Mouse (Mus musculus) liver, postnatal 0 days (tissue): Measurements from ENCODE around the gene Mras.

Experiments used
- CTCF ChIP-seq: sonication (generic); IDR thresholded peaks from 2 replicates; pipeline ENCODE4 v1.5.1; 2016; ENCODE audit warnings: antibody characterized with exemption, low read depth
- EP300 ChIP-seq: IDR thresholded peaks from 2 replicates; pipeline ENCODE4 v1.6.1; 2016; ENCODE audit warnings: antibody characterized with exemption, low read depth, mild to moderate bottlenecking

DNA sequence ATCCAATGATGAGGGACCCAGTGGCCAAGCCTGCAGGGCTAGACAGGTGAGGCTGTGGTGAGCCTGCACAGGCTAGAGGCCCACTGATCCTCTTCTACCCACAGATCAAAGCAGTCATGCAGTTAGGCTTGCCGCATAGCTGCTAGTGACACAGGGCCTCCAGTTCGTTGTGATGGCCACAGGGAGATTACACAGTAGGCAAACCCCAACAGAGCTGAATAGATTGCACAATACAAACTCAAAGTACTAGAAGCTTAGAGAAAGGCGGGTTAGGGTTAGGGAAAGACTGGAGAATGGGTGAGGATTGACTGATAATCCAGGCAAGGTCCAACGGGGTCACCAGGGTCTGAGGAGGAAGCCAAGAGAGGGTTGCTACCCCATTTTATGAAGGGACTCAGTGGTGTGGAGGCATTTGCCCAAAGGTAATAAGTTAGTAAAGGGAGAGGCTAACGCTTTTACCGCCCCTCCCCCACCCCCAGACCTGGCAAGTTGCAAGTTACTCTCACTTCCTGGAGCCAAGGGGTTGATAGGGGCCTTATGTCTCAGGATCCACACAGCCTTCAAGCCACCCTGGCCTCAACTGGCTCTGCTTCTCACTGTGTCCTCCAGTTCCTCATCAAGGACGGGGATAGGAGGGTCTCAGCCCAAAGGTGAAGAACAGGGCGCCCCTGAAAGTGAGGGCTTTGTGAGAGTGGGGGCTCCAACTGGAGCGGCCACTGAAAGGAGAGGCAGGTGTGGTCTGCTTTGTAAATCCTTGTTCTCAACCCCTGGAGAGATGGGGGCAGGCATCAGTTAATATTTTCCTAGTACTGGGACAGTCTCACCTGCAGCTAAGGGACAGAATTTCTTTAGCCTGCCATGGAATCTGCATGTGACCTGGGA lies 13.2 kb downstream of the Mras start:
- TF ChIP-seq EP300 (no peak), CTCF (no peak)
